Mouse (Mus musculus) embryonic fibroblast, embryonic 13.5 days (primary cell): Measurements from ENCODE around the gene Maf.
A peak's percentile ranks its signal among the peaks of the same experiment; 100 is the strongest.

ENCODE experiments used
- CTCF ChIP-seq: IDR thresholded peaks from 2 replicates; pipeline ENCODE4 v1.5.1; 2011; ENCODE audit warnings: mild to moderate bottlenecking, control low read depth, low read length, moderate library complexity, borderline replicate concordance; ENCODE audit not compliant: insufficient read depth
- POLR2A ChIP-seq: IDR thresholded peaks from 2 replicates; pipeline ENCODE4 v1.6.1; 2011; ENCODE audit warnings: low read depth, mild to moderate bottlenecking, control low read depth, low read length, moderate library complexity

GRCm38 (mm10) chr8:115706861-115707730 lies 498 bp downstream of the Maf start:
- TF ChIP-seq CTCF (no peak), POLR2A (peak; percentile 4; the same call in 1 of the 2 replicates)
